Mouse (Mus musculus) embryonic facial prominence, embryonic 14.5 days (tissue): ENCODE results near the gene Ube2a. TPM values are rescaled to one million over a fixed set of nuclear protein-coding genes. Genes with fewer than 3 reads are reported as not detected.
A peak's percentile ranks its signal among the peaks of the same experiment; 100 is the strongest.

Experiments
- ATAC-seq: fragments of 200-750 bp; cut with Nextera tagmentation; 2 replicates; pipeline ENCODE4 v1.8.0; 2017; ENCODE audit warnings: low read depth, moderate number of reproducible peaks, moderate TSS enrichment
- DNase-seq: peaks from one replicate; pipeline ENCODE4 v3.0.0-alpha.2; 2015; ENCODE audit warnings: low spot score
- H3K27ac ChIP-seq: fragments of 300-500 bp; sonication (generic); replicated peaks from 2 replicates; pipeline ENCODE4 v1.5.1; 2014; ENCODE audit warnings: low read depth, mild to moderate bottlenecking, low read length, moderate library complexity
- H3K27me3 ChIP-seq: fragments of 300-500 bp; sonication (generic); replicated peaks from 2 replicates; pipeline ENCODE4 v1.6.1; 2014; ENCODE audit warnings: low read length; ENCODE audit not compliant: control insufficient read depth, insufficient read depth
- H3K36me3 ChIP-seq: fragments of 300-500 bp; sonication (generic); 2 replicates; pipeline ENCODE4 v1.6.1; 2014; ENCODE audit warnings: low read length, mixed read lengths; ENCODE audit not compliant: control insufficient read depth, insufficient read depth
- H3K4me1 ChIP-seq: fragments of 300-500 bp; sonication (generic); 2 replicates; pipeline ENCODE4 v1.6.1; 2014; ENCODE audit warnings: antibody characterized with exemption, low read length; ENCODE audit not compliant: control insufficient read depth, insufficient read depth
- H3K4me2 ChIP-seq: fragments of 300-500 bp; sonication (generic); 2 replicates; pipeline ENCODE4 v1.6.1; 2014; ENCODE audit warnings: low read depth, mild to moderate bottlenecking, low read length, moderate library complexity, mixed read lengths
- H3K4me3 ChIP-seq: fragments of 300-500 bp; sonication (generic); 2 replicates; pipeline ENCODE4 v1.5.1; 2014; ENCODE audit warnings: low read depth, mild to moderate bottlenecking, low read length
- H3K9ac ChIP-seq: fragments of 300-500 bp; sonication (generic); 2 replicates; pipeline ENCODE4 v1.6.1; 2014; ENCODE audit warnings: low read depth, mild to moderate bottlenecking, low read length, moderate library complexity, mixed read lengths
- H3K9me3 ChIP-seq: fragments of 300-500 bp; sonication (generic); 2 replicates; pipeline ENCODE4 v1.6.1; 2016; ENCODE audit warnings: low read length; ENCODE audit not compliant: control insufficient read depth
- WGBS: fragments of 180-500 bp; shearing (Covaris S2); extraction: QIAGEN DNeasy Blood & Tissue Kit; methylation state at CpG from one replicate; pipeline ENCODE4 v1.1.7; 2014; 5-methylcytosine and 5-hydroxymethylcytosine counted together
- polyA plus RNA-seq: library from polyadenylated mRNA; unstranded; fragments of >200 nt; fragmentation: Nextera tagmentation; extraction: Ambion mirVana; gene quantifications from 2 replicates; pipeline ENCODE4 v1.2.1, GENCODE M21; 2014

Ube2a gene
- polyA plus RNA-seq, result 124 and 125 TPM in 2 replicates

DNA sequence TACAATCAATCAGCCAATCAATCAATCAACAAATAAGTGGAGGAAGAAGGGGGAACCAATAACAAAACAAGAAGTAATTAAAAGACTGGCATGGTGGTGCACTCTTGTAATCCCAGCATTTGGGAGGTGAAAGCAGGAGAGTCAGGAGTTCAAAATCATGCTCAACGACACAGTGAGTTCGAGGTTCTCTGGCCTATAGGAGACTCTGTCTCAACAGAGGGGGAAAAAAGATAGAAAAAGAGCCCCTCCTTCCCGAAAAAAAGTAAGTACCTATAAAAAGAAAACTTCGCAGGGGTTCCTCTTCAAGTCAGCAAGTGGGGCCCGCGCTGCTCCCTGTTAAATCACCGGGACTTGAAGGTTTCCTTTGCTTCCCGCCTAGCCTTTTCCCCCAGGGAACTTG is at the start of gene Ube2a, which contains the start of gene C330007P06Rik:
TSS of gene Ube2a (plus strand) at position 136 of the 400 bp plus-strand sequence.
TSS of gene C330007P06Rik (minus strand) at position 347 of the 400 bp plus-strand sequence.
- no peaks in the 10 kb centered on the region; the same call in 1 of the 2 replicates for H3K27me3 ChIP-seq
- peak within 1 kb of the TSS; percentile 80 for H3K9ac ChIP-seq
- no peaks in the 10 kb centered on the region for H3K9me3 ChIP-seq
- 24% methylated on average over 8 of the region's 8 CpGs for WGBS
- peak within 1 kb of the TSS; percentile 79 for H3K27ac ChIP-seq
- DNase-seq, result no peak
- 0 out of 2 replicates have a peak, but pooled peaks cover 6% of the 10 kb centered on the region for H3K36me3 ChIP-seq
- peak within 1 kb of the TSS; percentile 62 for H3K4me3 ChIP-seq
- H3K4me1 ChIP-seq, result no peaks in the 10 kb centered on the region
- peak within 1 kb of the TSS; percentile 55 for H3K4me2 ChIP-seq
- ATAC-seq, result 0 out of 2 replicates have a peak, but pooled peaks have one; percentile 4

DNA sequence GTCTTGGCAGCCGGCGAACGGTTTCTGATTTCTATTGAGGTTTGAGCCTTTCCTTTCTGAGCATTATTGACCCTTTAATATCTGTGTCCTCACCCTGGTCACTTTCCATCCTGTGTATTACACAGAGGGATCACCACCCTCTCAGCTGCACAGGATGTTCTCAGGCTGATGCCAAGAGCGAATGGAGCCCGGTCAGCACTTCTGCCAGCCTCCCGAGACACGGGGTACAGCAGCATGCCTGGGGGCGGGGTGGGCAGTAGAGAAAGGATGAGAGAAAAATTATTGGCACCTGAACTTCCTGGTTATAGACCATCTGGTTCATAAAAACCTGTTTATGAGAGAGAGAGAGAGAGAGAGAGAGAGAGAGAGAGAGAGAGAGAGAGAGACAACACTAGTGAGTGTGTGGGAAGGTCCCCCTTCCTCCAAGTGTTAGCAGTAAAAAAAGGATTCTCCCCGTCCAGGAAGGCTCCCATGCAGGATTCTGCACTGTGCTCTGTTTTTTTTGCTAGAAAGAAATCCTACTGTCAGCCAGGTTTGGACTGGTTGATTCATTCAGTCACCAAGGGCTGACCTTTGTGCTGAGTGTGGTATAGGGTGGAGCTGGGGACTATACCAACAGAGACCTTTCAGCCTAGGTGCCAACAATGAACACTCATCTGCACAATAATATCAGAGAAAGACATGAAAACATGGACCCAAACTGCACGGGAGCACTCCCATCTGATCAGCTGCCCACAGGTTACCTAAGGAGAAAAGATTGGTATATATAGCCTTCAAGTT is 49.6 kb upstream of the Ube2a start:
- DNase-seq, result no peak
- Histone ChIP-seq H3K27me3 (no peaks in the 10 kb centered on the region), H3K4me3 (no peak overlapping the region), H3K4me2 (no peak overlapping the region), H3K4me1 (no peaks in the 10 kb centered on the region), H3K9ac (no peak overlapping the region), H3K27ac (no peak overlapping the region), H3K36me3 (no peaks in the 10 kb centered on the region), H3K9me3 (no peaks in the 10 kb centered on the region)
- 80% methylated on average over 10 of the region's 10 CpGs for WGBS
- no peak for ATAC-seq

DNA sequence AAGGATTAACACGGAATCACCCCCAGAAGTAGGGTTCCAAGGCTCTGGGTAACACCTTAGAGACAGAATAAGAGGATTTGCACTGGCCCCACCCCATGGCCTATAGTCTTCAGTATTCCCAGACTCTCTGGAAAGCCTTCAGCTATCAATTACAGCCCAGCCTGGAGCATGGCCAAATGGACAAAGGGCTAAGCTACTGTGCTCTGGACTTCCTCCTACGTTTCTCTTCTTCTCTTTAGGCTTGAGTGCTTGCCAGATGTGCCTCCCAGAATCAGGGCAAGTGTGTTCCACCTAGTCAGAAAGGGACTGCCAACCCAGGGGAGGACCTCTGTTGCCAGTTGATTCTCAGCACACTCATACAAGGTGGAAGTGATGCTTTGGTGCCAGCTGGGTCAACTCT is 48.7 kb upstream of the Ube2a start:
- no peak overlapping the region for H3K4me3 ChIP-seq
- no peak overlapping the region for H3K27ac ChIP-seq
- DNase-seq, result no peak
- no peaks in the 10 kb centered on the region for H3K27me3 ChIP-seq
- no peak for ATAC-seq
- 64% methylated on average over 2 of the region's 2 CpGs for WGBS
- no peaks in the 10 kb centered on the region for H3K36me3 ChIP-seq
- no peak overlapping the region for H3K9ac ChIP-seq
- no peaks in the 10 kb centered on the region for H3K4me1 ChIP-seq
- no peaks in the 10 kb centered on the region for H3K9me3 ChIP-seq
- no peak overlapping the region for H3K4me2 ChIP-seq

DNA sequence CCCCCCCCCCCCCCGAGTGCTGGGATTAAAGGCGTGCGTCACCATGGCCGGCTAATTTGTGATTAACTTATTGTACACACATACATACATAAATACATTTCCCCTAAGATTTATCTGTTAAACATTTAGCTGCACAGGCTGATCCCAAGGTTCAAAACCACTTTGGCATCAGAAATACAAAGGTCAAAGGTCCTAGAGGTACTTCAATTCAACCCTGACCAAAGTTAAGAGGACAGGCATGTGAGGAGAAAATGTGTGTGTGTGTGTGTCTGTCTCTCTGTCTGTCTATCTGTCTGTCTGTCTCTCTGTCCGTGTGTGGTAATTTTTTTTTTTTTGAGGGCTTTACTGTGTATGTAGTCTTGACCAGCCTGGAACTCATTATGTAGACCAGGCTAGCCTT is 46.8 kb upstream of the Ube2a start:
- ATAC-seq (no peak), DNase-seq (no peak)
- no peaks in the 10 kb centered on the region for H3K27me3 ChIP-seq
- H3K4me3 ChIP-seq, result no peak overlapping the region
- no peaks in the 10 kb centered on the region for H3K9me3 ChIP-seq
- no peak overlapping the region for H3K9ac ChIP-seq
- WGBS, result 93% methylated on average over 5 of the region's 5 CpGs
- H3K27ac ChIP-seq, result no peak overlapping the region
- H3K4me2 ChIP-seq, result no peak overlapping the region
- H3K4me1 ChIP-seq, result no peaks in the 10 kb centered on the region
- no peaks in the 10 kb centered on the region for H3K36me3 ChIP-seq

DNA sequence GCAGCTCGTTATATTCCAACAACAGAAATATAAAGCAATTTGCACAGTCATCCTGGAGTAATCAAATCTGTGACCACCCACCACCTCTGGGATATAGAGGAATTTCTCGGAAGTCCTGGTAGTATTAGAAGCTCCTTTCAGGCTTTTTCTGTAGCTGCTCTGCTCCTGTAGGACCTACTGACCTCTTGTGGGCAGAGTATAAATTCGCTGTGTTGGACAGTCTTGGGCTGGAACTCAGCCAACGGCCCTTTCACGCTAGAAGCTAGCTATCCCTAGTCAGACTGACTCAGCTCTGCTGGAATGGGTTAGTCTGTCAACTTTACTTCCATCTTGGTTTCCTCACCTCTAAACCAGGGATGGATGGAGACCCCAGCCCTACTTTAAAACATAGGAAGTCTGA is 43.4 kb upstream of the Ube2a start:
- no peaks in the 10 kb centered on the region for H3K4me1 ChIP-seq
- no peaks in the 10 kb centered on the region for H3K27me3 ChIP-seq
- 40% methylated on average over 5 of the region's 5 CpGs for WGBS
- ATAC-seq (0 out of 2 replicates have a peak, but pooled peaks have one; percentile 50), DNase-seq (peak; percentile 68)
- no peak overlapping the region for H3K9ac ChIP-seq
- H3K36me3 ChIP-seq, result no peaks in the 10 kb centered on the region
- no peak overlapping the region for H3K27ac ChIP-seq
- no peak overlapping the region for H3K4me3 ChIP-seq
- no peak overlapping the region for H3K4me2 ChIP-seq
- H3K9me3 ChIP-seq, result no peaks in the 10 kb centered on the region

DNA sequence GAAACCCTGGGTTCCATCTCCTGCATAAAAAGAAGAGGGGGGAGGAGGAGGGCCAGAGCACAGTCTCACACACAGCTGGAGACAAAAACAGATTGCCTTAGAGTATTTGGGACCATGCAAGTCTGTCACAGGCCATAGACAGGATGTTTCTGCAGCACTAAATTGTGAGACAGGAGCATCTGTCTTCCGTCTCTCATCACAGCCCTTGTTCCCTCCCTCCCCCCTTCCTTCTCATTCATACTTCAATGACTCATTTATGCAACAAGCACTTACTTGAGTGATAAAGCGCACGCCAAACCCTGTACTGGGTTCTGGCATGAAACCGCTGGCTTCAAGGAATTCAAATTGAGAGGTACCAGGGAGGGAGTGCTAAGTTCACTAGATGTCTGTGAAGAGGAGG is 42.1 kb upstream of the Ube2a start:
- no peaks in the 10 kb centered on the region for H3K4me1 ChIP-seq
- no peak overlapping the region for H3K27ac ChIP-seq
- ATAC-seq (no peak), DNase-seq (peak; percentile 23)
- no peak overlapping the region for H3K4me3 ChIP-seq
- H3K9ac ChIP-seq, result no peak overlapping the region
- no peaks in the 10 kb centered on the region for H3K36me3 ChIP-seq
- 62% methylated on average over 4 of the region's 4 CpGs for WGBS
- no peaks in the 10 kb centered on the region for H3K9me3 ChIP-seq
- H3K27me3 ChIP-seq, result no peaks in the 10 kb centered on the region
- no peak overlapping the region for H3K4me2 ChIP-seq

DNA sequence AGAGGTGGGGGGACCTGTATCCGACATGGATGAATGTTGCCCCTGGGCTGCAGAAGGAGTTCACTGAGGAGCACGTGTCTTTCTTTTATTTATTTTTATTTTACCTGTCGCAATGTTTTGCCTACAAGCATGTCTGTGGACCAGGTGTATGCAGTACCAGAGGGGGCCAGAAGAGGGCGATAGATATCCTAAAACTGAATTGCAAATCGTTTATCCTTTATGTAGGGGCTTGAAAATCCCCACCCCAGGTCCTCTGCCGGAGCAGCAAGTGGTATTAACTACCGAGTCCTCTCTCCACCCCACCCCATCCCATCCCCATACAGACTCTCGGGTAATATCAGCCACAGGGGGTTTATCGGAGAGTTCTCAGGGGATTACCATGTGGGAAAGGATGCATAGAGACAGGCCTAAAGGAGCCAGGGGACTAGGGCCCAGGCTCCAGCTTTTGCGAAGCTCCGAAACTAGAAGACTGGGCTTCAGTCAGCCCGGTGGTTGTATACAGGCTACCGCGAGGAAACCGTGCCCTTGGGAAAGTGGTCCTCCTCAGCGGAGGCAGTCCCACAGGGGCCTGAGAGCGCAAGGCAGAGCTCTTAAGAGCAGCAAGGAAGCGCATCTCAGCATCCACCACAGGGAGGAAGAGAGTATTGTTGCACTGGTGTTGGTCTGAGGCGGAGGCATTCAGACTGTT is 40.2 kb upstream of the Ube2a start:
- peak overlapping the region; percentile 28 for H3K4me3 ChIP-seq
- H3K4me1 ChIP-seq, result no peaks in the 10 kb centered on the region
- peak overlapping the region; percentile 39 for H3K27ac ChIP-seq
- no peaks in the 10 kb centered on the region for H3K27me3 ChIP-seq
- H3K9ac ChIP-seq, result peak overlapping the region; percentile 51
- H3K36me3 ChIP-seq, result no peaks in the 10 kb centered on the region
- WGBS, result 28% methylated on average over 19 of the region's 19 CpGs
- H3K4me2 ChIP-seq, result peak overlapping the region; percentile 50
- DNase-seq (peak; percentile 56), ATAC-seq (peak; percentile 47; the same call in 1 of the 2 replicates)
- H3K9me3 ChIP-seq, result no peaks in the 10 kb centered on the region

DNA sequence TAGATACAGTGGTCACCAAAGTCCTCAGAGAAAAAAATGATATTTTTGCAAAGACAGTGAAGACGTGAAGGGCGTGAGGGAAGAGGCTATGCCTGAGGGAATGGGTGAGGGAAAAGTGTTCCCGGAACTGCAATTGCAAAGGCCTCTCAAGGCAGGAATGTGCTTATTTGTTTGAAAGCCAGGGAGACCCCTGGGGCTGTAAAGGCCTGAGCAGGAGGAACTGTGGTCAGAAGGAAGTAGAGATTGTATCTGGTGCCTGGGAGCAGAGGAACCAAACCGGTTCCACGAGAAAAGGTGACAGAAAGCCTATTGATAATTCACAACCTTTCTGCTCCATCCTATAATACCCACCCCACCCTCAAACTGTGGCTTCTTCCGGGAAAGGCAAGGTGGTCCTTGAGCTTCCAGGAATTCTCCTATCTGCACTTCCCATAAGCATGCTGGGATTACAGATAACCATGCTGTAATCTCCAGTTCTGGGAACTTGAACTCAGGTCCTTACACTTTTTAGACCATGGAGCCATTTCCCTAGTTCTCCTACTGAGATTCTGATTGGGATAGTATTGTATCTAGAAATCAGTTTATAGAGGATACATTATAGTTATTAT is 36.5 kb upstream of the Ube2a start:
- Histone ChIP-seq H3K4me2 (no peak overlapping the region), H3K4me1 (no peaks in the 10 kb centered on the region), H3K27ac (no peak overlapping the region), H3K36me3 (0 out of 2 replicates have a peak, but pooled peaks cover 3% of the 10 kb centered on the region), H3K9ac (no peak overlapping the region), H3K4me3 (no peak overlapping the region), H3K9me3 (no peaks in the 10 kb centered on the region), H3K27me3 (no peaks in the 10 kb centered on the region)
- DNase-seq (no peak), ATAC-seq (no peak)
- 55% methylated on average over 6 of the region's 6 CpGs for WGBS
